Mouse (Mus musculus) G1E (cell line): ENCODE data around the gene Gm14408. TPM values are rescaled to one million over a fixed set of nuclear protein-coding genes. Genes with fewer than 3 reads are reported as not detected.
"Not testable (repeated sequence)": the region's sequence is repeated elsewhere in the genome, so short reads cannot be mapped to it uniquely, and the experiment has no call there.

ENCODE experiments used
- ATAC-seq: 2 replicates; pipeline ENCODE4 v1.8.0; 2016; ENCODE audit warnings: mild to moderate bottlenecking; ENCODE audit not compliant: insufficient number of reproducible peaks, poor library complexity, low FRiP score, severe bottlenecking; ENCODE audit errors: extremely low read depth
- DNase-seq: peaks from one replicate; pipeline ENCODE4 v3.0.0; 2012; ENCODE audit warnings: low spot score
- H3K27me3 ChIP-seq: 2 replicates; pipeline ENCODE4 v1.6.1; 2012; ENCODE audit warnings: mild to moderate bottlenecking, low read length, inconsistent platforms; ENCODE audit not compliant: insufficient read depth
- H3K36me3 ChIP-seq: replicated peaks from 2 replicates; pipeline ENCODE3; 2012; ENCODE audit warnings: mild to moderate bottlenecking, inconsistent platforms
- H3K4me1 ChIP-seq: 2 replicates; pipeline ENCODE4 v1.6.1; 2012; ENCODE audit warnings: low read depth, low read length, inconsistent platforms, mixed read lengths; ENCODE audit not compliant: insufficient read depth
- H3K4me3 ChIP-seq: 2 replicates; pipeline ENCODE4 v1.5.1; 2012; ENCODE audit warnings: low read depth, mild to moderate bottlenecking, inconsistent platforms, low read length, moderate library complexity, mixed read lengths
- H3K9me3 ChIP-seq: replicated peaks from 2 replicates; pipeline ENCODE4 v1.6.1; 2012; ENCODE audit warnings: inconsistent platforms
- polyA plus RNA-seq: library from polyadenylated mRNA; stranded (reverse); fragments of >175 nt; gene quantifications from 2 replicates; pipeline ENCODE4 v1.2.3, GENCODE M21; 2012
- total RNA-seq, 2 experiments: library from RNA; stranded (forward) in 1 of 2; stranded (reverse) in 1 of 2; fragments of 200-1000 nt in 1 of 2; fragments of >200 nt in 1 of 2; fragmentation: Nextera tagmentation in 1 of 2; gene quantifications; 2 replicates each; pipeline ENCODE4 v1.2.3; 2014 to 2017

Gene Gm14408
- total RNA-seq (2014; fragmentation: Nextera tagmentation) (not detected in 2 replicates), total RNA-seq (2017) (not detected in 2 replicates), polyA plus RNA-seq (not detected in 2 replicates)

DNA sequence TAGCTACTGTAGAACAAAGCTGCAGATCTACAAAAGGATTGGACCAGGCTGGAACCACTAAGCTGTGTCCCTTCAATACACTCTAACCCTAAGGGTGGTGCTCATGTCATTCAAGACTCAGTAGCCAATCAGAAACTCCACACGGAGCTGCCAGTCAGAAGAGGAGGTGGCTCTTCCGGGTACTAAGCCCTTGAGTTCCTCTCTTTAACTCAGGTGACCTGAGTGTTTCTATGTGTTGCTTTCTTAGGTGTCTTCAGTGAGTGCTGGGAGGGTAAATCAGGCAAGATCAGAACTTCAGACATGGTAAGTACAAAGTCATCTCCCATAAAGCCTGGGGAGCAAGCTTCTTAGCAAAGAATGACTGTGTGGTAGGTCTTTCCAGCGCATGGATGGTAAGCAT is at the start of gene Gm14408:
TSS of gene Gm14408 (plus strand) at position 301 of the 400 bp plus-strand sequence.
- not testable (repeated sequence) for H3K4me3 ChIP-seq, ATAC-seq, DNase-seq, H3K4me1 ChIP-seq, H3K9me3 ChIP-seq, H3K36me3 ChIP-seq, H3K27me3 ChIP-seq

GRCm38 (mm10) chr2:176798312-176798711 is 32.6 kb upstream of the Gm14408 start, which contains the start of gene Gm14295:
TSS of gene Gm14295 (plus strand) at chr2:176798612.
- not testable (repeated sequence) for H3K4me1 ChIP-seq, ATAC-seq, H3K36me3 ChIP-seq, H3K9me3 ChIP-seq, DNase-seq, H3K27me3 ChIP-seq
- H3K4me3 ChIP-seq: peak within 1 kb of the TSS; percentile 70

- H3K27me3 ChIP-seq, ATAC-seq, H3K9me3 ChIP-seq, H3K4me1 ChIP-seq, DNase-seq, H3K36me3 ChIP-seq: not testable (repeated sequence)
- peak overlapping the region; percentile 70 for H3K4me3 ChIP-seq
Measured at GRCm38 (mm10) chr2:176798785-176799184, 32.2 kb upstream of the Gm14408 start.

Other genes with a start within 250 kb of the Gm14408 start
- gene Gm14308, start 194.8 kb upstream of the Gm14408 start, total RNA-seq (2014; fragmentation: Nextera tagmentation): 24.2 and 32.7 TPM in 2 replicates
- gene Gm14308, start 194.8 kb upstream of the Gm14408 start, total RNA-seq (2017): 2.2 and 15.3 TPM in 2 replicates
- gene Gm14308, start 194.8 kb upstream of the Gm14408 start, polyA plus RNA-seq: 1.5 and 2.2 TPM in 2 replicates
- 31.9 and 40.3 TPM in 2 replicates for gene Zfp973, start 160.6 kb upstream of the Gm14408 start, total RNA-seq (2014; fragmentation: Nextera tagmentation)
- 27.0 and 28.1 TPM in 2 replicates for gene Zfp973, start 160.6 kb upstream of the Gm14408 start, total RNA-seq (2017)
- 1.3 and 1.9 TPM in 2 replicates for gene Zfp973, start 160.6 kb upstream of the Gm14408 start, polyA plus RNA-seq
- gene Gm14305, start 122.8 kb upstream of the Gm14408 start, total RNA-seq (2014; fragmentation: Nextera tagmentation): 27.8 and 42.1 TPM in 2 replicates
- 19.8 and 20.5 TPM in 2 replicates for gene Gm14305, start 122.8 kb upstream of the Gm14408 start, total RNA-seq (2017)
- gene Gm14305, start 122.8 kb upstream of the Gm14408 start, polyA plus RNA-seq: 1.8 and 2.5 TPM in 2 replicates
- gene Gm14295, start 32.5 kb upstream of the Gm14408 start, total RNA-seq (2014; fragmentation: Nextera tagmentation): 36.6 and 39.1 TPM in 2 replicates
- gene Gm14295, start 32.5 kb upstream of the Gm14408 start, total RNA-seq (2017): 22.0 and 26.1 TPM in 2 replicates
- 0.50 and 0.76 TPM in 2 replicates for gene Gm14295, start 32.5 kb upstream of the Gm14408 start, polyA plus RNA-seq
- 26.2 and 26.5 TPM in 2 replicates for gene Gm14296, start 96.7 kb downstream of the Gm14408 start, total RNA-seq (2014; fragmentation: Nextera tagmentation)
- 7.2 and 8.1 TPM in 2 replicates for gene Gm14296, start 96.7 kb downstream of the Gm14408 start, total RNA-seq (2017)
- gene Gm14296, start 96.7 kb downstream of the Gm14408 start, polyA plus RNA-seq: 0.62 and 0.76 TPM in 2 replicates
- gene Gm14419, start 169.8 kb downstream of the Gm14408 start, total RNA-seq (2014; fragmentation: Nextera tagmentation): 27.6 and 27.7 TPM in 2 replicates
- gene Gm14419, start 169.8 kb downstream of the Gm14408 start, total RNA-seq (2017): 9.3 and 35.5 TPM in 2 replicates
- gene Gm14419, start 169.8 kb downstream of the Gm14408 start, polyA plus RNA-seq: 0.24 and 0.64 TPM in 2 replicates
- 12.5 and 12.9 TPM in 2 replicates for gene Gm14401, start 243.2 kb downstream of the Gm14408 start, total RNA-seq (2014; fragmentation: Nextera tagmentation)
- 6.9 and 10.2 TPM in 2 replicates for gene Gm14401, start 243.2 kb downstream of the Gm14408 start, total RNA-seq (2017)
- gene Gm14401, start 243.2 kb downstream of the Gm14408 start, polyA plus RNA-seq: 0.05 and 0.07 TPM in 2 replicates